Mouse (Mus musculus): ENCODE results near the gene Ccdc148. TPM values are rescaled to one million over a fixed set of nuclear protein-coding genes. Genes with fewer than 3 reads are reported as not detected.

The Ccdc148 gene
- total and polyA plus RNA-seq, 2 experiments from 2014 or later: 0.46 to 0.56 TPM

GRCm38 (mm10) chr2:58789934-58790333, 370.5 kb downstream of the Ccdc148 start:
- no peak overlapping the region for H3K27ac ChIP-seq (ENCODE audit: low read depth)
- no peaks in the 10 kb centered on the region for H3K36me3 ChIP-seq (replicated peaks; ENCODE audit: control insufficient read depth, insufficient read depth, low read length)
- no peaks in the 10 kb centered on the region for H3K4me1 ChIP-seq (ENCODE audit: control insufficient read depth, insufficient read depth)
- no peak overlapping the region for H3K4me2 ChIP-seq (ENCODE audit: low read depth, low read length)
- ATAC-seq (ENCODE audit: insufficient read depth, low read depth): no peak
- no peaks in the 10 kb centered on the region for H3K27me3 ChIP-seq (ENCODE audit: control insufficient read depth, insufficient read depth, low read length)
- no peak for TF ChIP-seq EP300 (IDR thresholded peaks at IDR 0.05; ENCODE audit: low read depth)
- no peak for TF ChIP-seq CTCF (IDR thresholded peaks at IDR 0.05; ENCODE audit: low read depth)
- no peak for DNase-seq (ENCODE audit: low spot score)
- no peak overlapping the region for H3K9ac ChIP-seq (replicated peaks; ENCODE audit: low read depth, low read length)
- 88% methylated on average over 7 of the region's 7 CpGs for WGBS
- H3K9me3 ChIP-seq (replicated peaks; ENCODE audit: control insufficient read depth, low read length): no peaks in the 10 kb centered on the region
- no peak overlapping the region for H3K4me3 ChIP-seq (ENCODE audit: low read depth, low read length)

- WGBS: 47% methylated on average over 7 of the region's 7 CpGs
- no peak overlapping the region for H3K4me2 ChIP-seq (ENCODE audit: low read depth, low read length)
- no peaks in the 10 kb centered on the region for H3K9me3 ChIP-seq (replicated peaks; ENCODE audit: control insufficient read depth, low read length)
- ATAC-seq (ENCODE audit: insufficient read depth, low read depth): no peak
- DNase-seq (ENCODE audit: low spot score): no peak
- H3K36me3 ChIP-seq (replicated peaks; ENCODE audit: control insufficient read depth, insufficient read depth, low read length): no peaks in the 10 kb centered on the region
- no peak overlapping the region for H3K9ac ChIP-seq (replicated peaks; ENCODE audit: low read depth, low read length)
- H3K27ac ChIP-seq (ENCODE audit: low read depth): no peak overlapping the region
- H3K4me3 ChIP-seq (ENCODE audit: low read depth, low read length): no peak overlapping the region
- H3K27me3 ChIP-seq (ENCODE audit: control insufficient read depth, insufficient read depth, low read length): no peaks in the 10 kb centered on the region
- no peak for TF ChIP-seq EP300 (IDR thresholded peaks at IDR 0.05; ENCODE audit: low read depth)
- no peak for TF ChIP-seq CTCF (IDR thresholded peaks at IDR 0.05; ENCODE audit: low read depth)
- H3K4me1 ChIP-seq (ENCODE audit: control insufficient read depth, insufficient read depth): no peaks in the 10 kb centered on the region
These were observed 373.1 kb downstream of the Ccdc148 start for GRCm38 (mm10) chr2:58787360-58787759.

- TF ChIP-seq CTCF (IDR thresholded peaks at IDR 0.05; ENCODE audit: low read depth) (no peak), EP300 (IDR thresholded peaks at IDR 0.05; ENCODE audit: low read depth) (no peak)
- Histone ChIP-seq H3K4me1 (ENCODE audit: control insufficient read depth, insufficient read depth) (no peaks in the 10 kb centered on the region), H3K36me3 (replicated peaks; ENCODE audit: control insufficient read depth, insufficient read depth, low read length) (no peaks in the 10 kb centered on the region), H3K4me2 (ENCODE audit: low read depth, low read length) (no peak overlapping the region), H3K27ac (ENCODE audit: low read depth) (no peak overlapping the region), H3K27me3 (ENCODE audit: control insufficient read depth, insufficient read depth, low read length) (no peaks in the 10 kb centered on the region), H3K4me3 (ENCODE audit: low read depth, low read length) (no peak overlapping the region), H3K9me3 (replicated peaks; ENCODE audit: control insufficient read depth, low read length) (no peaks in the 10 kb centered on the region), H3K9ac (replicated peaks; ENCODE audit: low read depth, low read length) (no peak overlapping the region)
- 58% methylated on average over 8 of the region's 8 CpGs for WGBS
- DNase-seq (ENCODE audit: low spot score): no peak
- no peak for ATAC-seq (ENCODE audit: insufficient read depth, low read depth)
These were observed 373.8 kb downstream of the Ccdc148 start for GRCm38 (mm10) chr2:58786681-58787080.

GRCm38 (mm10) chr2:58786177-58786576, 374.3 kb downstream of the Ccdc148 start:
- H3K9me3 ChIP-seq (replicated peaks; ENCODE audit: control insufficient read depth, low read length): no peaks in the 10 kb centered on the region
- no peak overlapping the region for H3K4me3 ChIP-seq (ENCODE audit: low read depth, low read length)

GRCm38 (mm10) chr2:58783526-58783925, 377.0 kb downstream of the Ccdc148 start:
- Histone ChIP-seq H3K4me3 (ENCODE audit: low read depth, low read length) (no peak overlapping the region), H3K9ac (replicated peaks; ENCODE audit: low read depth, low read length) (no peak overlapping the region), H3K4me2 (ENCODE audit: low read depth, low read length) (no peak overlapping the region), H3K27ac (ENCODE audit: low read depth) (no peak overlapping the region), H3K9me3 (replicated peaks; ENCODE audit: control insufficient read depth, low read length) (no peaks in the 10 kb centered on the region), H3K4me1 (ENCODE audit: control insufficient read depth, insufficient read depth) (no peaks in the 10 kb centered on the region), H3K36me3 (replicated peaks; ENCODE audit: control insufficient read depth, insufficient read depth, low read length) (no peaks in the 10 kb centered on the region), H3K27me3 (ENCODE audit: control insufficient read depth, insufficient read depth, low read length) (no peaks in the 10 kb centered on the region)
- DNase-seq (ENCODE audit: low spot score) (no peak), ATAC-seq (ENCODE audit: insufficient read depth, low read depth) (no peak)
- TF ChIP-seq EP300 (IDR thresholded peaks at IDR 0.05; ENCODE audit: low read depth) (no peak), CTCF (IDR thresholded peaks at IDR 0.05; ENCODE audit: low read depth) (no peak)
- WGBS: 73% methylated on average over 1 of the region's 1 CpGs

More at GRCm38 (mm10) chr2:58786177-58786576, 374.3 kb downstream of the Ccdc148 start:
- H3K36me3 ChIP-seq (replicated peaks; ENCODE audit: control insufficient read depth, insufficient read depth, low read length): no peaks in the 10 kb centered on the region
- no peak overlapping the region for H3K9ac ChIP-seq (replicated peaks; ENCODE audit: low read depth, low read length)
- no peaks in the 10 kb centered on the region for H3K4me1 ChIP-seq (ENCODE audit: control insufficient read depth, insufficient read depth)
- no peak for TF ChIP-seq EP300 (IDR thresholded peaks at IDR 0.05; ENCODE audit: low read depth)
- TF ChIP-seq CTCF (IDR thresholded peaks at IDR 0.05; ENCODE audit: low read depth): no peak
- DNase-seq (ENCODE audit: low spot score) (no peak), ATAC-seq (ENCODE audit: insufficient read depth, low read depth) (no peak)
- H3K4me2 ChIP-seq (ENCODE audit: low read depth, low read length): no peak overlapping the region
- WGBS: 64% methylated on average over 3 of the region's 3 CpGs
- no peaks in the 10 kb centered on the region for H3K27me3 ChIP-seq (ENCODE audit: control insufficient read depth, insufficient read depth, low read length)
- H3K27ac ChIP-seq (ENCODE audit: low read depth): no peak overlapping the region

GRCm38 (mm10) chr2:58778986-58779495, 381.4 kb downstream of the Ccdc148 start:
- no peak overlapping the region for H3K9ac ChIP-seq (replicated peaks; ENCODE audit: low read depth, low read length)
- H3K4me1 ChIP-seq (ENCODE audit: control insufficient read depth, insufficient read depth): no peaks in the 10 kb centered on the region
- TF ChIP-seq CTCF (IDR thresholded peaks at IDR 0.05; ENCODE audit: low read depth): no peak
- no peak for TF ChIP-seq EP300 (IDR thresholded peaks at IDR 0.05; ENCODE audit: low read depth)
- H3K27ac ChIP-seq (ENCODE audit: low read depth): no peak overlapping the region
- H3K4me3 ChIP-seq (ENCODE audit: low read depth, low read length): no peak overlapping the region
- H3K36me3 ChIP-seq (replicated peaks; ENCODE audit: control insufficient read depth, insufficient read depth, low read length): no peaks in the 10 kb centered on the region
- no peaks in the 10 kb centered on the region for H3K27me3 ChIP-seq (ENCODE audit: control insufficient read depth, insufficient read depth, low read length)
- H3K4me2 ChIP-seq (ENCODE audit: low read depth, low read length): no peak overlapping the region
- WGBS: 79% methylated on average over 3 of the region's 3 CpGs
- ATAC-seq (ENCODE audit: insufficient read depth, low read depth) (no peak), DNase-seq (ENCODE audit: low spot score) (no peak)
- no peaks in the 10 kb centered on the region for H3K9me3 ChIP-seq (replicated peaks; ENCODE audit: control insufficient read depth, low read length)
